Mouse (Mus musculus) adrenal gland, adult 10 weeks (tissue): ENCODE results near the gene Scgb2a2. TPM values are rescaled to one million over a fixed set of nuclear protein-coding genes. Genes with fewer than 3 reads are reported as not detected.

ENCODE experiments used
- polyA plus RNA-seq: library from polyadenylated mRNA; stranded (reverse); fragments of 350-450 nt; fragmentation: Illumina TruSeq; extraction: RNeasy Lipid Tissue Mini Kit (QIAGEN cat#74804); gene quantifications from one replicate; pipeline ENCODE4 v1.2.3, GENCODE M21; 2014; ENCODE audit warnings: low read depth, low replicate concordance

The Scgb2a2 gene
- not detected for polyA plus RNA-seq

DNA sequence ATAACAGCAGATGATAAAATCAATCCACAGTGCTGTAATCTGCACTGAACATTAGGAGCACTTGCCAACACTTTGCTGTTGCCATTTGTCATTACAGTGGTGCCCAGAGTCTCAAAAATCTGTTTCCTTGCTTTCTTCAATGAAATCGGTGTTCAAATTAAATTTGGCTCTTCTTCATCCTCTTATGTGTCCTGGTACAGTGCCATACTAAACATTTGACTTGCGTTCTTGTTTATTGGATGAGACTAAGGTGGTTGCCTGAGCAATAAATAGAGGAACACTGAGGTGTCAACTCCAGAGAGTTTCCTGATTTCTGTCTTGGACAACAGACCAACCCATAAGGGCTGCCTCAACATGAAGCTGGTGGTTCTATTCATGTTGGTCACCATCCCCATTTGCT is at the start of gene Scgb2a2:
TSS of gene Scgb2a2 (plus strand) at position 301 of the 400 bp plus-strand sequence.

DNA sequence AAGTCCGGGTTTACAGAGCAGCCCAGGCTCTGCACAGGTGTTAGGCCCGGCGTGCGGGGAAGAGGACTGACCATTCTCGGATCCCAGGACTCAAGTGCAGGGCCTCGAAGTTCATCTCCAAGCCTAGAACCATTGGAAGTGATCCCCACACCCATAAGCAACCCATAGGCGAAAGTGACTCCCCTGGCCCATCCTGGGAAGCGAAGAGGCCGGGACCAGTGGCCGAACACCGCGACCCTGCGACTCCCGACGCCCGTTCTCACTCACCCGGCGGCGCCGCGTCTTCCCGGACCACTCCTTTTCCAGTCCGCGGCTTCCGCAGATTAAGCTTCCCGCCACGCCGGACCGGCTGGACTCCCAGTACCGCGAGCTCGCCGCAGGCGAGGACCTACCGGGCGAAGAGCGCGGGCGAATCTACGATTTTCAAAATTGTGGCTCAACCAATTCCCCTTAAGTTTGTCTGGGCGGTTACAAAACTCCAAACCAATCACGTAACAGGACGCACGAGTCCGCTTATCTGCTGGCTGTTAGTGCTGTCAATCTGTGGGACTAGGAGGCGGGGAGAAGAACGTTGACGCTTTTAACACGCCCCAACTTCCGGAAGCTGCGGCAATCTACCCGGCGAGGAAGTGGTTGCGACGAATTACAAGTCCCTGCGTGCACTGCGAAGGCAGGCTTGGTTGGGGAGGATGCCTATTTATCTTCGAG is 51.9 kb downstream of the Scgb2a2 start, which contains the start of gene Incenp:
TSS of gene Incenp (minus strand) at position 480 of the 708 bp plus-strand sequence.

Other genes starting within 250 kb of the Scgb2a2 start
- 5.8 TPM for gene Incenp, start 52.0 kb downstream of the Scgb2a2 start, polyA plus RNA-seq
- 2,895 TPM for gene Fth1, start 133.0 kb downstream of the Scgb2a2 start, polyA plus RNA-seq
- gene Best1, start 154.1 kb downstream of the Scgb2a2 start, polyA plus RNA-seq = not detected
- 0.99 TPM for gene Rab3il1, start 154.1 kb downstream of the Scgb2a2 start, polyA plus RNA-seq
- gene Fads3, start 194.0 kb downstream of the Scgb2a2 start, polyA plus RNA-seq = 6.5 TPM